Mouse (Mus musculus) kidney, adult 2 months (tissue): ENCODE data around the gene Sbf2. TPM values are rescaled to one million over a fixed set of nuclear protein-coding genes. Genes with fewer than 3 reads are reported as not detected.
"Not testable (repeated sequence)": the region's sequence is repeated elsewhere in the genome, so short reads cannot be mapped to it uniquely, and the experiment has no call there.

Experiments used
- DNase-seq: peaks from one replicate; pipeline ENCODE4 v3.0.0; 2021
- H3K27ac ChIP-seq: fragments of 200-500 bp; 2 replicates; pipeline ENCODE4 v1.5.1; 2012; ENCODE audit warnings: low read depth, low read length, control low read depth, inconsistent platforms; ENCODE audit not compliant: insufficient read depth
- H3K27me3 ChIP-seq: fragments of 200-500 bp; replicated peaks from 2 replicates; pipeline ENCODE4 v1.6.1; 2012; ENCODE audit warnings: mild to moderate bottlenecking, moderate library complexity, low read length, inconsistent platforms; ENCODE audit not compliant: control insufficient read depth, insufficient read depth
- H3K36me3 ChIP-seq: fragments of 200-500 bp; 2 replicates; pipeline ENCODE4 v1.6.1; 2012; ENCODE audit warnings: mild to moderate bottlenecking, moderate library complexity, low read length, inconsistent platforms; ENCODE audit not compliant: control insufficient read depth, insufficient read depth
- H3K4me1 ChIP-seq: fragments of 200-500 bp; 2 replicates; pipeline ENCODE4 v1.6.1; 2011; ENCODE audit warnings: low read length; ENCODE audit not compliant: control insufficient read depth, insufficient read depth
- H3K4me3 ChIP-seq: fragments of 200-500 bp; 2 replicates; pipeline ENCODE4 v1.5.1; 2011; ENCODE audit warnings: mild to moderate bottlenecking, low read depth, low read length, control low read depth; ENCODE audit not compliant: insufficient read depth
- CTCF ChIP-seq: fragments of 200-500 bp; conservative IDR thresholded peaks from 2 replicates; pipeline ENCODE4 v1.5.1; 2011; ENCODE audit warnings: low read depth, mild to moderate bottlenecking, control low read depth, low read length, moderate library complexity, mixed read lengths; ENCODE audit not compliant: insufficient read depth, insufficient read length
- POLR2A ChIP-seq: fragments of 200-500 bp; IDR thresholded peaks from one replicate; pipeline ENCODE4 v1.6.1; 2011; ENCODE audit warnings: low read depth, low read length, control low read depth
- WGBS: fragments of 180-500 bp; shearing (Covaris S2); methylation state at CpG from one replicate; pipeline ENCODE4 v1.1.7; 2018; 5-methylcytosine and 5-hydroxymethylcytosine counted together
- polyA plus RNA-seq: library from polyadenylated mRNA; depleted of rRNA; stranded (reverse); fragments of >200 nt; gene quantifications from 2 replicates; pipeline ENCODE4 v1.2.3, GENCODE M21; 2012

The Sbf2 gene
- polyA plus RNA-seq, 1 experiment = 23.3 TPM

DNA sequence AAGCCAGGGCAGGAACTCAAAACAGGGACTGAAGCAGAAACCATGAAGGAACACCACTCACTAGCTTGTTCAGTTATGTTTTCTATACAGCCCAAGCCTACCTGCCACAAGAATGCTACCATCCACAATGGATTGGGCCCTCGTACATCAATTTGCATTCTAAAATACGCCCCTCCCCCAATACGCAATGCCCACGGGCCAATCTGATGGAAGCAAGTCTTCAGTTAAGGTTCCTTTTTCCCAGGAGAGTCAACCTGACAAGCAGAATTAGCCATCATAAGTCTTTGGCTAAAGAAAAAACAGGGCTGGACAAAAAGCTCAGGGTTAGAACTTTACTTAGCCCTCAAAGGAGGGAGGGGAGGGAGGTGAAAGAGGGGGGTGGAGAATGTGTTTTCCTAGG lies 9.2 kb downstream of the Sbf2 start:
- 87% methylated on average over 4 of the region's 4 CpGs for WGBS
- no peak for TF ChIP-seq CTCF
- no peak for TF ChIP-seq POLR2A
- DNase-seq = no peak
- Histone ChIP-seq H3K27me3 (no peaks in the 10 kb centered on the region), H3K36me3 (no peaks in the 10 kb centered on the region), H3K4me1 (peaks cover 2% of the 10 kb centered on the region; the same call in 1 of the 2 replicates), H3K4me3 (no peak overlapping the region), H3K27ac (no peak overlapping the region)

DNA sequence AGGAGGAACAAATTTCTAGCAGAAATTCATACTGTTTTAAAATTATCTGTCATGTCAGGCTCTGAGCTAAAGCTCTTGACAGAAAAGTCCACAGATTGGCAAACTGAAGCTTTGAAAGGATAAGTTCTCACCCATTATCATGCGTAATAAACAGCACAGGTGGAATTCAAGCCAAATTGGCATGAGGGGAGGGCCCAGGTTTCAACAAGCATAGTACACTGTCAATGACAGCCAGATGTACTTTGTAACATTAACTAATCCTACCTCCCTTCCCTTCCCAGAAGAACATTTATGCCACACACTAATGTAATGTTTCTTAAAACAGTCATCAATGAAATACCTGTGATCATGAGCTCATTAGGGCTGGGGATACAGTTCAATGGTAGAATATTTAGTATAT lies 17.6 kb downstream of the Sbf2 start:
- 70% methylated on average over 1 of the region's 1 CpGs for WGBS
- TF ChIP-seq POLR2A = no peak
- TF ChIP-seq CTCF = no peak
- H3K27ac ChIP-seq = no peak overlapping the region
- no peaks in the 10 kb centered on the region for H3K4me1 ChIP-seq
- H3K27me3 ChIP-seq = no peaks in the 10 kb centered on the region
- no peak overlapping the region for H3K4me3 ChIP-seq
- no peaks in the 10 kb centered on the region for H3K36me3 ChIP-seq
- DNase-seq = peak; percentile 40

GRCm38 (mm10) chr7:110593991-110594390 lies 20.7 kb downstream of the Sbf2 start:
- 95% methylated on average over 3 of the region's 3 CpGs for WGBS
- H3K27ac ChIP-seq, DNase-seq, H3K27me3 ChIP-seq, H3K36me3 ChIP-seq, H3K4me3 ChIP-seq, H3K4me1 ChIP-seq: not testable (repeated sequence)

GRCm38 (mm10) chr7:110587721-110588120 lies 27.0 kb downstream of the Sbf2 start:
- no peaks in the 10 kb centered on the region; the same call in 1 of the 2 replicates for H3K4me1 ChIP-seq
- H3K36me3 ChIP-seq = no peaks in the 10 kb centered on the region
- DNase-seq = no peak
- H3K27me3 ChIP-seq = no peaks in the 10 kb centered on the region
- no peak overlapping the region for H3K27ac ChIP-seq
- H3K4me3 ChIP-seq = no peak overlapping the region
- TF ChIP-seq POLR2A = no peak
- no peak for TF ChIP-seq CTCF
- 68% methylated on average over 1 of the region's 1 CpGs for WGBS

- DNase-seq = no peak
- H3K27ac ChIP-seq = 0 out of 2 replicates have a peak overlapping the region, but pooled peaks have one; percentile 23
- no peaks in the 10 kb centered on the region for H3K27me3 ChIP-seq
- H3K4me1 ChIP-seq = no peaks in the 10 kb centered on the region; the same call in 1 of the 2 replicates
- TF ChIP-seq POLR2A = no peak
- TF ChIP-seq CTCF = no peak
- WGBS = 48% methylated on average over 2 of the region's 2 CpGs
- no peak overlapping the region for H3K4me3 ChIP-seq
- H3K36me3 ChIP-seq = no peaks in the 10 kb centered on the region
These were observed 29.5 kb downstream of the Sbf2 start for GRCm38 (mm10) chr7:110585250-110585649.

GRCm38 (mm10) chr7:110584159-110584558 lies 30.6 kb downstream of the Sbf2 start:
- DNase-seq = no peak
- TF ChIP-seq CTCF (no peak), POLR2A (no peak)
- 54% methylated on average over 2 of the region's 2 CpGs for WGBS
- H3K27me3 ChIP-seq = no peaks in the 10 kb centered on the region
- no peaks in the 10 kb centered on the region; the same call in 1 of the 2 replicates for H3K4me1 ChIP-seq
- no peak overlapping the region for H3K27ac ChIP-seq
- no peak overlapping the region for H3K4me3 ChIP-seq
- H3K36me3 ChIP-seq = no peaks in the 10 kb centered on the region

DNA sequence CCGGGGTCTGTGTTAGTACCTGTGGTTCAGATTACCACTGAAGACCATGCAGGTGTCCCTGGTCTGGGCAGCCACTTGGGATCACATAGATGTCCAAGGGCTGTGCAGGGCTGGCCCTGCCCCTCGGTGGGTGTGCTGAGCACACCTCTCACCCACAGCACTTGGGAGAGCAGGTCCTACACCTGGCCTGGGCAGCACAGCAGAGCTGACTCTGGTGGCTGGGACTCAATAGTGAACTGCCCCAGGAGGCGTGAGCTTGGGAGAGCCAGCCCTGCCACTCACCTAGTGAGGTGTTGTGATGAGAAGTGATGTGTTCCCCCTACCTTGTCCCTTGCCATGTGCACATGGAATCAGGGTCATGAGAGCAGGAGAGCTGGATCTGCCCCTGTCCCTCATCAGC lies 31.0 kb downstream of the Sbf2 start:
- no peak for TF ChIP-seq CTCF
- no peak for TF ChIP-seq POLR2A
- no peak for DNase-seq
- no peak overlapping the region for H3K27ac ChIP-seq
- H3K27me3 ChIP-seq = no peaks in the 10 kb centered on the region
- H3K4me1 ChIP-seq = no peaks in the 10 kb centered on the region; the same call in 1 of the 2 replicates
- no peak overlapping the region for H3K4me3 ChIP-seq
- WGBS = 91% methylated on average over 3 of the region's 3 CpGs
- H3K36me3 ChIP-seq = no peaks in the 10 kb centered on the region
